Mouse (Mus musculus) heart, adult 9 months (tissue): Measurements from ENCODE around the gene 6330409D20Rik.

ENCODE experiments used
- DNase-seq, 2 experiments: peaks; one replicate each; pipeline ENCODE4 v3.0.0; 2022; ENCODE audit warnings: low spot score in 2 of 2

Gene 6330409D20Rik

GRCm38 (mm10) chr2:32699680-32700079, 41.1 kb downstream of the 6330409D20Rik start:
- no peak for DNase-seq

GRCm38 (mm10) chr2:32694691-32695090, 46.1 kb downstream of the 6330409D20Rik start:
- DNase-seq: no peak

DNA sequence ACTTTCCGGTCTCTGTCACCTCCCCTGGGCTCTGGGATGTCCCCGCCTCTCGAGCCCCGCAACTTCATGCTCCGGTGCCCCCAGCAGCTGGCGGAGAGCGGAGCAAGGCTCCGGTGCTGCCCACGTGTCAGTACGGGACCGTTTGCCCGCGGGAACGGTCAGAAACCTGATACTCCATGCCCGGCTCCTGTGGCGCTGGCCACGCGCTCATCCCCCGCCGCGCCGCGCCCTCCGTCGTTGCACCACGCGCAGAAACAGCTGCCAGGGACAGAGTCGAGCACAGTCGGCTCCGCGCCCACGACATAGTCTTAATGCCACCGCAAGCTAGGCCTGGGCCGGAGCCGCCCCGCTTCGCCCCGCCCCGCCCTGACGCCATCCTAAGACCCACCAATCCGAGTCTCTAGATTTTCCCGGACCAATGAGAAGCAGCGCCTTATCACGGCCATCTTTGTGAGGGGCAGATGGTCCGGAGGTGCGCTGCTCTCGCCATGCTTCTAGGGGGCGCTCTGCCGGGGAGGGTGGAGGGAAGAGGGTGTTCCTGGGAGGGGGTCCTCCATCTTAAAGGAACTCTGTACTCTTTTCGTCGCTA, 46.9 kb downstream of the 6330409D20Rik start:
- DNase-seq: peak; percentile 95 to 97

DNA sequence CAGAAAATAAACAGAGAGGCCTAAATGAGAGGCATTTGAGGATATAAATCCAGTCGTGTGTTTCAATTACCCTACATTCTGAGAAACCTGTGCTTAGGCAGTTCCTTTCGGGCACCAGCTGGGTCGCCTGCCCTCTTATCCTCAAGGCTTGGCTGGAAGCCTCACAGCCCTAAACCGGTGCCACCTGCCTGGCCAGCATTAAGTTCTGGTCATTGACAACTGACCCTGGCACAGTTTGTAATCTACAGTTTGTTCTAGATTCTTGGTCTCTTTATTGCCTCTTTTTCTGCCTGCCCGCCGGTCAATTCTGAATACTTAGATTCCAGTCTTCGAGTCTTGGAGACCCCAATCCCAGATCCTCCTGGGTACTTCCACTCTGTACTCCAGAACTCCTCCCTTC, 47.5 kb downstream of the 6330409D20Rik start:
- no peak for DNase-seq

DNA sequence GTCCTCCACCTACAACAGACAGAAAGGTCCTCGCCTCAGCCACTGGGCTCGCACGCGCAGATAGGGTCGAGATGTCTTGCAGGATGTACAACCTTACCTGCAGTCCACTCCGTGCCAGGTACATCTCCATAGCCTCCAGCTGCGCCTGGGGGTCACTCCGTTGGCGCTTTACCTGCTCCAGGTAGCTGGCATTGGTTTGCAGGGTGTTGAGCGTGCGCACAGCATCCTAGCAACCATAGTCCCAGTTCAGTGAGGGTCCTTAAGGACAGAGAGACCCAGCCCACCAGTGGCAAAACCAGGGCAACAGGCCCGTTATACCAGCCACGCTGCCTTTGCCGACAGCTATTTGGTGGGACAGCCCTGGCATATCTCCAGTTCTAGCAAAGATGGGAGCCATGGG, 48.3 kb downstream of the 6330409D20Rik start:
- DNase-seq: no peak

- no peak for DNase-seq
These were observed 49.8 kb downstream of the 6330409D20Rik start for GRCm38 (mm10) chr2:32691041-32691440.

DNA sequence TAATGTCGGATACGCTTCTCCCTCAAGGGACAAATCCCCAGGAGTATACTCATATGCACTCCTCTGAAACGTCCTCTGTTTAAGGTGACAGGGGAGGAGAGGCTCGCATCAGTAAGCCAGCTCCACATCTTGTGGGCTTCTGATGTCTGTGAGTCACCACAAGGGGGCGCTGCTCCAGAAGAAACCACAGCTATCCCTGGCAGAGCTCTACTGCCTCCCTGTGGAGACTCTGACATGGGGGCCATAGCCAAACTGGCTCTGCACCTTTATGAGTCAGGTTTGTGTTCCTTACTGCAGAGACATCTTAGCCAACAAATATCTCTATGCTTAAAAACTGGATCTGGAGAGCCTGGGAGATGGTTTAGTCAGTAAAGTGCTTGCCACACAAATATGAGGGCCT, 51.4 kb downstream of the 6330409D20Rik start:
- DNase-seq: peak; percentile 76 to 84

DNA sequence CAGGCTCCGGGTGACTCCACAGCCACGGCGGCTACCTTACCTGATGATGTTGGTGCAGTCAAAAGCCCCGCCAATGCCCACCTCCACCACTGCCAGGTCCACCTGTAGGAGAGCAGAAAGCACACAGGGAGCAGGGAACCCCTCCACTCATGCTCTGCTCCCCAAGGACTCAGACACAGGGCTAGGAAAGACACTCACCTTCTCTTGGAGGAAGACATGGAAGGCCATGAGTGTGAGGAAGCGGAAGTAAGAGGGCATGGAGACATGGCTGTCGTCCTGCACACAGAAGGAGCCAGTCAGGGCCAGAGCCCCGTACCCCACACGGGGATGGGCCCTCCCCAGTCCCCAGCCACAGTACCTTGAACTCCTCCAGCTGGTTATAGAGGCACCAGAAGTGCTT, 53.3 kb downstream of the 6330409D20Rik start:
- DNase-seq: no peak

DNA sequence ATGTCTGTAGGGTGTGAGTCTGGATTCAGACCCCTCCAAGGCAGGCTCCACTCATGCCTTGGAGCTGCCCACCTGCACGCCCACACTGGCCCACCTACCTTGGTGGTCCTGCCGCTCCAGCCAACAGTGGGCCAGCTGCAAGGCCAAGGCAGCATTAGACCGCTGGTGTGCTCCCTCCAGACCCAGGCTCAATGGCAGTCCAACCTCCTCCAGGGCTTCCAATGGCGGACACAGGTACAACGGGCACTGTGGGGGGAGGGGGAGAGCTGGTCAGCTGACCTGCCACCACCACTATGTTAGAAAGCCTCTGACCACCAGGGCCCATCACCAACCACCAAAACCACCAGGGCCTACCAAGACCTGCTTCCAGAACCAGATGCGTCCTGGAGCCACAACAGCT, 54.2 kb downstream of the 6330409D20Rik start:
- DNase-seq: no peak

DNA sequence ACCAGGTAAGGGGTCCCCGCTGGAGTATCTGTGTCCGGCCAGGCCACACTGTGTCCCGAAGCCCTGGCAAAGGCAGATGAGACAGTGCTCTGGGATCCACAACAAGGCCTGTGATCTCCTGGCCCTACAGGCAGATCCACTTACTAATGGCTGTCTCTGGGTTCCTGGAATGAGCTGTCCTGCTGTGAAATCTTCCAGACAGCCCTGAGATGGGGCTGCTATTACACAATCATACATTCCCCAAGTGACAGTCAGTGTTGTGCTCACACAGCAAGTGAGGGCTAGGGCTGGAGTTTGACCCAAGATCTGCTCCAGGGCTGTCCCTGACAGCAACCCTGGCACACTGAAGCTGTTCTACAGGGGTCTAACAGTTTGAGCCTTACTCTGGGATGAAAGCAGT, 55.0 kb downstream of the 6330409D20Rik start:
- no peak for DNase-seq

GRCm38 (mm10) chr2:32684681-32685428, 56.0 kb downstream of the 6330409D20Rik start:
- DNase-seq: no peak

GRCm38 (mm10) chr2:32683701-32684100, 57.1 kb downstream of the 6330409D20Rik start:
- no peak for DNase-seq

DNA sequence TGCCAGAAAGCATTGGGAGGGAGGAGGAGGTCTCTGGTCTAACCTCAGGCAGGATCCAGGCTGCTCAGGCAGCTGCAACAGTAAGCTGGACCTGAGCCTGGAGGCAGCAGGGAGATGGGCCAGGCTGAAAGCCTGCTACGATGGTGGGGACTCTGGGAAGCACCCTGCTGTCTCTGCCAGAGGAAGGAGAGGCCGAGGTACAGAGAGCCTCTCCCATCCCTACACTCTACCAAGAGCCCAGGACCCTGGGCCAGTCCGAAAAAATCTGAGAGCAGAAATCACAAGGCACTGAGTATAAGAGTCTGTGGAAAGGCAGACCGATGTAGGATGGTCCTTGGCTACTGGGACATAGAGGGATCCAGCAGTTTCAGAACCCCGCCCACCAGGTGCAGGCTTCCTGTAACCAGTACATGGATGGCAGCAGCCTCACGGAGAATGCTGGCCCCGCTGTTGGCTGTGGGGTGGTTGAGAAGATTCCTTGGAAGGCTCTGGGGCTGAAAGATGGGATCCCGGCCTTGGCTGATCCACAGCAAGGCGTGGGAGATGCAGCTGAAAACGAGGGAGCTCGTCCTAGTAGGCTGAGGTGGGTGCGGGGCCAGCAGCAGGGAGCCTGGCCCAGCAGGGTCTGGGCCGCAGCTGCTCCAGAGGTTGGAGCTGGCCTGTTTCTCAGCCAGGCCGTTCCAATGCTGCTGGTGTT, 57.9 kb downstream of the 6330409D20Rik start:
- DNase-seq: no peak
